Comparison of ENCODE assay signal across 15 mouse cellular contexts in genomic region chr9:30592601-30593000, GRCm38 (mm10).
"Had no signal": no experiment of that assay in that cellular context is flagged by ENCODE, and none has a peak within 500 bp of the region (broad histone marks: within the 10 kb centered on the region; RNA-seq: fewer than 3 reads in every experiment).

No protein-coding gene starts in this region.

- H3K9ac ChIP-seq: neural tube, embryonic 15.5 days; stomach, embryonic 15.5 days had no signal

- H3K36me3 ChIP-seq: neural tube, embryonic 15.5 days; stomach, embryonic 15.5 days had no signal

- H3K4me3 ChIP-seq: neural tube, embryonic 15.5 days; stomach, embryonic 15.5 days had no signal

- H3K27me3 ChIP-seq: neural tube, embryonic 15.5 days; stomach, embryonic 15.5 days had no signal

- H3K4me2 ChIP-seq: neural tube, embryonic 15.5 days; stomach, embryonic 15.5 days had no signal

- H3K9me3 ChIP-seq: neural tube, embryonic 15.5 days; stomach, embryonic 15.5 days had no signal

- DNase-seq: retina, postnatal 1 day; right cerebral cortex, adult 18-20 months; right cerebral cortex, postnatal 14 days; right cerebral cortex, postnatal 25 days; right cerebral cortex, postnatal 4 days; spleen, adult 18-20 months; thymus, adult 18-20 months; thymus, adult 2 months; thymus, postnatal 14 days; thymus, postnatal 25 days; thymus, postnatal 36 days; thymus, postnatal 4 days had no signal

- H3K4me1 ChIP-seq: neural tube, embryonic 15.5 days; stomach, embryonic 15.5 days had no signal

- H3K27ac ChIP-seq: neural tube, embryonic 15.5 days; stomach, embryonic 15.5 days; stomach, postnatal 0 days had no signal
